Mouse (Mus musculus): ENCODE results near the gene Hba-x. TPM values are rescaled to one million over a fixed set of nuclear protein-coding genes. Genes with fewer than 3 reads are reported as not detected.
A peak's percentile ranks its signal among the peaks of the same experiment; 100 is the strongest.
"Not testable (repeated sequence)": the region's sequence is repeated elsewhere in the genome, so short reads cannot be mapped to it uniquely, and the experiment has no call there.

Gene Hba-x
- total RNA-seq, 4 experiments from 2014 or later = not detected

DNA sequence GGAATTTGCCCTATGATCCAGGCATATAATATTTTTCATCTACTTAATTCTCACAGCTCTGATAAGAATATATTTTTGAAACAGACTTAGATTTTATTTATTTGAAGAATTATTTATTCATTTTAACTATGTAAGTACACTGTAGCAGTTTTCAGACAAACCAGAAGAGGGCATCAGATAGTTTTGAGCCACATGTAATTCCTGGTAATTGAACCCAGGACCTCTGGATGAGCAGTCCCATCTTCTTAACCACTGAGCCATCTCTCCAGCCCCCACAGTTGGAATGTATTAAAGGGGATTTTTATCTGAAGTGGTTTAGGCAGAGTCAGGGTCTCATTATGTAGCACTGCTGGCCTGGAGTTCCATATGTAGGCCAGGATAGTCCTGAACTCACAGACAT lies 9.7 kb downstream of the Hba-x start:
- not testable (repeated sequence) for DNase-seq (ENCODE audit: low spot score)

DNA sequence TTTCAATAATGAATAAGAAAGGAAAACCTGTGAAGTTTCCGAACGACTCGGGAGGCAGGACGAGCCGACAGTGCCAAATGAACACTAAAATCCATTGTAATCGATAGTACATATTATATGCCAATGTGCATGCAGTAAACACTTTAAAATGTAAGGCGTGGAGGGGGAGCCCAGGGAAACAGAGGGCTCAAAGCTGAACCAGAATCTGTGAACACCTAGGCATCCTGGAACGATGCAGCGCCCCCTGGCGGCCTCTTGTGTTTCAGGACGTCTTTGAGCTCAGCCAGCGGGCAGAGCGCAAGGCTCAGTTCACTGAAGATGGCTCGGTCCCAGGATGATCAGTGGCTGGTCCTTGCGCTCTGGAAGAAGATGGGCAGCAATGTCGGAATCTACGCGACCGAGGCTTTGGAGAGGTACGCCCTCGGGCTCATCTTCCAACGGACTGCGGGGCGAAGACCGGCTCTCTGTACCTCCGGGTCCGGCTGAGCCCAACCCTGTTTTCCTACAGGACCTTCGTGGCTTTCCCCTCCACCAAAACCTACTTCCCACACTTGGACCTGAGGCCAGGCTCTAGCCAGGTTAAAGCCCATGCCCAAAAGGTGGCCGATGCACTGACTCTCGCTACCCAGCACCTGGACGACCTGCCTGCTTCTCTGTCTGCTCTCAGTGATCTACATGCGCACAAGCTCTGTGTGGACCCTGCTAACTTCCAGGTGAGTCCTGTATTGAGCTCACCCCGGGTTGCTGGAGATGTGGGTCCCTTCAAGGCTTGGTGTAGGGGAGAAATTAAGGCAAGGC lies 10.7 kb downstream of the Hba-x start, which contains the start of gene Hbq1b:
TSS of gene Hbq1b (plus strand) at position 271 of the 798 bp plus-strand sequence.
- DNase-seq (ENCODE audit: low spot score) = peak; percentile 67

DNA sequence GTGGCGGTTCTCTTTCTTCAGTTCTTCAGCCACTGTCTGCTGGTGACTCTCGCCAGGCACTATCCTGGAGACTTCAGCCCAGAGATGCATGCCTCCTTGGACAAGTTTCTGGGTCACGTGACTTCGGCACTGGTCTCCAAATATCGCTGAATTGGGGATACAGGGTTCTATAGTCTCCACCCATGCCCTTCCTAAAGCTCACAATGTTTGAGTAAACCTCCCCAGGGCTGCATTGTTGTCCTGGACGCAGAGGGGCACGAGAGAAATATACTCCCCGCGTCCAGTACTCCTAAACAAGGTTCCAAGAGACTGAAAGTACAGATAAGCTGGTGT lies 11.3 kb downstream of the Hba-x start:
- no peak for DNase-seq (ENCODE audit: low spot score)

DNA sequence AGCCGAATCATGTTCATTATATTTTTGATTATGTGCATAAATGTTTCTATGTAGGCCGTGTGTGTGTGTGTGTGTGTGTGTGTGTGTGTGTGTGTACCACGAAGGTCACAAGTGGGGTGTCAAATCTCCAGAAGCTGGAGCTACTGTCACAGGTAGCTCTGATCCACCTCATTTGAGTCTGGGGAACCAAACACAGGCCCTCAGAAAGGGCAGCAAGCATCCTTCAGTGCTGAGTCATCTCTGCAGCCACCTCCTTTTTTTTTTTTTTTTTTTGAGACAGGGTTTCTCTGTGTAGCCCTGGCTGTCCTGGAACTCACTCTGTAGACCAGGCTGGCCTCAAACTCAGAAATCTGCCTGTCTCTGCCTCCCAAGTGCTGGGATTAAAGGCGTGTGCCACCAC lies 16.6 kb downstream of the Hba-x start:
- not testable (repeated sequence) for DNase-seq (ENCODE audit: low spot score)

DNA sequence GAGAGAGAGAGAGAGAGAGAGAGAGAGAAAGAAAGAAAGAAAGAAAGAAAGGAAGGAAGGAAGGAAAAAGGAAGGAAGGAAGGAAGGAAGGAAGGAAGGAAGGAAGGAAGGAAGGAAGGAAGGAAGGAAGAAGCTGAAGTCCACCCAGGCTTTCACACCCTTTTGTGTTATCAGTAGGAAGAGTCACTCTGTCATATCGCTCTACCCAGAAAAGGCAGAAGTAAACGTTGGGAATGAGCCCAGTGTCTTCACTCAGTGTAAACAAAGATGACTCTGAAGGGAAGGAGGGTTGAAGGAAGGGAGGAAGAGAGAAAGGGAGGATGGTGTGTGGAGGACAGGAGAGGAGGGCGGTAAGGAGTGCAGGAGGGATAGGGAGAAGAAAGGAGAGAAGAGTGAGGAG lies 17.3 kb downstream of the Hba-x start:
- not testable (repeated sequence) for DNase-seq (ENCODE audit: low spot score)

DNA sequence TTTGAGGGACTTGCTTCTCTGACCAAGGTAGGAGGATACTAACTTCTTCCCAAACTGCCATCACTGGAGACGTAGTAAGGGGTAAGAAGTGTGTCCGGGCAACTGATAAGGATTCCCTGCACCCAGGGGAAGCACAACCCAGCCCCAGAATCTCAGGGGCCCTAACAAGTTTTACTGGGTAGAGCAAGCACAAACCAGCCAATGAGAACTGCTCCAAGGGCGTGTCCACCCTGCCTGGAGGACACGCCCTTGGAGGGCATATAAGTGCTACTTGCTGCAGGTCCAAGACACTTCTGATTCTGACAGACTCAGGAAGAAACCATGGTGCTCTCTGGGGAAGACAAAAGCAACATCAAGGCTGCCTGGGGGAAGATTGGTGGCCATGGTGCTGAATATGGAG lies 20.0 kb downstream of the Hba-x start, which contains the start of gene Hba-a2:
TSS of gene Hba-a2 (plus strand) at position 287 of the 400 bp plus-strand sequence.
- not testable (repeated sequence) for DNase-seq (ENCODE audit: low spot score)

DNA sequence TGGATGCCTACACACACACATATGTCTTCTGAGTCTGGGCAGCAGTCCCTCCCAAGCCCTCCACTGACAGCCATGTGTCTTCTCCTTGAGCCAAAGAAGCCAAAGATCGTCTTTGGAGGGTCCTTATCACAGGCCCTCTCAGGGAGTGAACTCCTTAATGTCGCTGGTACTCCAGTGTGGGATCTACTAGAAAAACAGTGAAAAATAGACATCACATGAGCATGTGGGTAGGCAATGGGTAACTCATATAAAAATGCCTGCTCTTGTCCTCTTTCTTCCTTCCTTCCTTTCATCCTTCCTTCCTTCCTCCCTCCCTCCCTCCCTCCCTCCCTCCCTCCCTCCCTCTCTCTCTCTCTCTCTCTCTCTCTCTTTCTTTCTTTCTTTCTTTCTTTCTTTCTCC lies 21.2 kb downstream of the Hba-x start:
- not testable (repeated sequence) for DNase-seq (ENCODE audit: low spot score)

DNA sequence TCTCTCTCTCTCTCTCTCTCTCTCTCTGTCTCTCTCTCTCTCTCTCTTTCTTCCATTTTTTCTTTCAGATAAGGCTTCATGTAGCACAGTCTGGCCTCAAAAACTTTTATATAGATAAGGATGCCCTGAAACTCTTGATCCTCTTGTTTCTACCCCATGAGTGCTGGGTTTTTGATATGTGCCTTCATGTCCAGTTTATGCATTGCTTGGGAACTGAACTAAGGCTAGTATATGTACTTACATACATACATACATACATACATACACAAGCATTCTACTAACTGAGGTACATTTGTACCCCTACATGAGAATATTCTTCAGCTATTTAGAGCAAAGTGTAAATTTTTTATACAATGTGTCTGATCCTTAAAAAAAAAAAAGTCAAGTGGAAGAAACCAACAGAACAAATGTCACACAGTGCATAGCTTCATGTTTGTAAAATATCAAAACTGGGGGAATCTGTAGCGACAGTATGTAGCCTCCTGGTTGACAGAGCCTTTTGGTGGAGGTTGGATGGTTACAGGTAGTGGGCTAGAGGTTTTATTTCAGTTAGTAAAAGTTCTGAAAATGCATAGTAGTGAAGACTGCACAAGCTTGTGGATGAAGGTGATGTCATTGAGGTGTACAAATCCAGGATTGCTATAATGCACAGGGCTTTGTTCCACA lies 21.8 kb downstream of the Hba-x start:
- no peak for DNase-seq (ENCODE audit: low spot score)

DNA sequence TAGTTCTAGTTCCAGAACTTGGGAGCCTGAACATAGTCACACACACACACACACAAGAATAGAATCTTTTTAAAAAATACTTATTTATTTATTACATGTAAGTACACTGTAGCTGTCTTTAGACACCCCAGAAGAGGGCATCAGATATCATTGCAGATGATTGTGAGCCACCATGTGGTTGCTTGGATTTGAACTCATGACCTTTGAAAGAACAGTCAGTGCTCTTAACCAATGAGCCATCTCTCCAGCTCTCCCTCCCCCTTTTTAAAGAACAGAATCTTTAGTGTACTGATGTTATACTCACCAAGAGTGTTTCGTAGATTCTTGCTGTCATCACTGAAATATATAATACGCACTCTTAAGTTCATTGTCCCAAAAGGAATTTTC lies 22.3 kb downstream of the Hba-x start:
- no peak for DNase-seq (ENCODE audit: low spot score)

DNA sequence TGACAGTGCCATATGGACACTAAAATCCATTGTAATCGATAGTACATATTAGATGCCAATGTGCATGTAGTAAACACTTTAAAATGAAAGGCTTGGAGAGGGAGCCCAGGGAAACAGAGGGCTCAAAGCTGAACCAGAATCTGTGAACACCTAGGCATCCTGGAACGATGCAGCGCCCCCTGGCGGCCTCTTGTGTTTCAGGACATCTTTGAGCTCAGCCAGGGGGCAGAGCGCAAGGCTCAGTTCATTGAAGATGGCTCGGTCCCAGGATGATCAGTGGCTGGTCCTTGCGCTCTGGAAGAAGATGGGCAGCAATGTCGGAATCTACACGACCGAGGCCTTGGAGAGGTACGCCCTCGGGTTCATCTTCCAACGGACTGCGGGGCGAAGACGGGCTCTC lies 23.7 kb downstream of the Hba-x start, which contains the start of gene Hbq1a:
TSS of gene Hbq1a (plus strand) at position 205 of the 400 bp plus-strand sequence.
- peak; percentile 37 for DNase-seq (ENCODE audit: low spot score)

DNA sequence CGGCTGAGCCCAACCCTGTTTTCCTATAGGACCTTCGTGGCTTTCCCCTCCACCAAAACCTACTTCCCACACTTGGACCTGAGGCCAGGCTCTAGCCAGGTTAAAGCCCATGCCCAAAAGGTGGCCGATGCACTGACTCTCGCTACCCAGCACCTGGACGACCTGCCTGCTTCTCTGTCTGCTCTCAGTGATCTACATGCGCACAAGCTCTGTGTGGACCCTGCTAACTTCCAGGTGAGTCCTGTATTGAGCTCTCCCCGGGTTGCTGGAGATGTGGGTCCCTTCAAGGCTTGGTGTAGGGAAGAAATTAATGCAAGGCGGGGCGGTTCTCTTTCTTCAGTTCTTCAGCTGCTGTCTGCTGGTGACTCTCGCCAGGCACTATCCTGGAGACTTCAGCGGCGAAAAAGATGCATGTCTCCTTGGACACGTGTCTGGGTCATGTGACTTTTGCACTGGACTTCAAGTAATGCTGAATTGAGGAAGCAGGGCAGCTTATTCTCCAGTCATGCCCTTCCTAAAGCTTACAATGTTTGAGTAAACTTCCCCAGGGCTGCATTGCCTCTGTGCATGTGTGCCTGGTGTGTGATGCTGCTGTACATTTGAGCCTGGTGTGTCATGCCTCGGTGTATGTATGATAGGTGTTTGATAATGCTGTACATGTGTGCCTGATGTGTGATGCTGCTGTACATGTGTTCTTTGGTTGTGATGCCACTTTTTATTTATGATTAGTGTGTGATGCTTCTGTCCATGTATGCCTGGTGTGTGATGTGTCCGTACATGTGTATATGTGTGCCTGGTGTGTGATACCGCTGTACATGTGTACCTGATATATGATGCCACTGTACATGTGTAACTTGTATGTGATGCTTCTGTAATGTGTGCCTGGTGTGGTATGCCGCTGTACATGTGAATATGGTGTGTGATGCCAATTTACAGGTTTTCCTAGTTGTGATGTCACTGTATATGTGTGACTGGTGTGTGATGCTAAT lies 24.4 kb downstream of the Hba-x start:
- DNase-seq (ENCODE audit: low spot score) = no peak

DNA sequence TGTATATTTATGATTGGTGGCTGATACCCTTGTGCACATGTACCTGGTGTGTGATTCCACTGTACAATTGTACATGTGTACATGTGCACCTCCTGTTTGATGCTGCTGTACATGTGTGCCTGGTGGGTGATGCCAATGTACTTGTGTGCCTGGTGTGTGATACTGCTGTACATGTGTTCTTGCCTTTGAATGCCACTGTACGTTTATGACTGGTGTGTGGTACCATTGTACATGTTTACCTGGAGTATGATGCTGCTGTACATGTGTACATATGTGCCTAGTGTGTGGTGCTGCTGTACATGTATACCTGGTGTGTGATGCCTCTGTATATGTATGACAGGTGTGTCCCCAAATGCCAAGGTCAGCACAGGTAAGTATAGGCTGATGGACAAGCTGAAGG lies 25.3 kb downstream of the Hba-x start:
- DNase-seq (ENCODE audit: low spot score) = no peak

DNA sequence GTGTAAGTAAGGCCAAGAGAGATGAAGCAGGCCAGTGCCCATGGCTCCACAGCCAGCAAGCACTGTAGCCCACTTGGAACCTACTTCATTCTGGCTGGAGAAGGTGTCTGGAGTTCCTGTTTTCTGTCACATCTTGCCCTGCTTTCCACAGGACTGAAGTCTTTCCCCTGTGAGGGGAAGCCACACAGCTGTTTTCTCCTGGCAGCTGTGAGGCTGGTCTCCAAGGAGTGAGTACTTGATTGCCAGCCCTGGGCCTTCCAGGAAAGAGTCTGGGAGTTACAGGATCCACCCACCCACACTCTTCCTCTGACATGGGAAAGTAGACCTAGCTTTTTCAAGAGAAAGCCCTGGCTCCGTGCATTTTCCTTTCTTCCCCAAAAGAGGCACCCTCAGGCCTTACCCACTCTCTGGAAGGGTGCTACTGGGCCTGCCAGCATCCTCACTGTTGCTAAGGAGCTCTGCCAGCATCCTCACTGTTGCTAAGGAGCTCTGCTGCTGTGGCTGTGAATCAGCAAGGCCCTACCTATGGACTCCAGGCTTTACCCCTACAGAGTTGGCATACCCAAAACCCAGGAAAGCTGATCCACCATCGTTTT lies 26.7 kb downstream of the Hba-x start:
- DNase-seq (ENCODE audit: low spot score) = no peak

DNA sequence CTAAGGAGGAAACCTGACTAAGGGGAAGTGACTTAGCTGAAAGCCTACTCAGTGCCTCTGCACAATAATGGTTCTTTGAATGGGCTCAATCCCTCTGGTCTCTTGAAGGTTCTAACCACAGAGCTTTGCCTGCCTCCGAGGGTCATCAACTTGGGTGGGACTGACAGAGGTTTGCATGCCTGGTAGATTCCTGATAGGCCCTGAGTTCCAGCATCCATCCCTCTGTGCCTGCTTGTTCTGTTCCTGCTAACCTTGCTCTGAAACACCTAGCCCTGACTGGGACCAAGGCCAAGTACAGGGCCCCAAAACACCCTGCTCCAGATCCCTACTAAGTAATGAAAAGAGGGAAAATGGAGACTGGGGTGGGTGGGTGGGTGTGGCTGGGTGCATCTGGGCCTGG lies 27.3 kb downstream of the Hba-x start:
- DNase-seq (ENCODE audit: low spot score) = no peak

DNA sequence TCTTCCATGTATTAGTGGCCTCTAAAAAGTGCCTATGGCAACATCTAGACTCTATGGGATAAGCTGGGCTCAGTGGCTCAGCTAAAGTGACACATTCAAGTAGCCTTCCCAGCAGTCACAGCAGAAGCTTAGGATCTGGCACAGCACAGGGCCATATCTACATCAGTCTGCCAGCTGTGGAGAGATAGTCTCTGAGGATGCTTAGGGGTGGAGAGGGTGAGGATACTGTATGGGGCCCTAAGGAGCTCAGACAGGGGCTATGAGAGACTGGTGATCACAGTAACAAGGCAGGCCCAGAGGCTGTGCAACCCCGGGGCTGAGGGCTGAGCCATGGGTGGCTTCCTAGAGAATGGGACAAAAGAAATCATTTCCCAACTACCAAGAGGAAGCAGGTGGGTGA lies 30.8 kb downstream of the Hba-x start:
- no peak for DNase-seq (ENCODE audit: low spot score)

DNA sequence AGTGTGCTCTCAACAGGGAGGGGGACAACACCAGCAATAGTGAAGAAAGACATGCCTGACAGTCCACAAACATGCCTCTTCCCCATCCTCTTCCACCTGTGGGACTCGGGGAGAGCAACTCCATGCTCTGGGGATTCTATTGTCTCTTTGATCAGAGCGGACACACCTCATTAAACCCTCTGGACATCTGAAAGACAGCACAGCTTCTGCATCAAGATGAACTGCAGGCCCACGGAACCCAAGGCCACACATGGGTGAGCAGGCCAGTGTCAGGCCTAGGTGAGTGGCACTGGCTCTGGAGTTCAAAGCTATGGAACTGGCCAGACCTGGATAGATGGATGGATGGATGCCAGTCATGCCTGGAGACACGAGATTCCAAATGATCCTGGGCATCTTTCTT lies 33.2 kb downstream of the Hba-x start:
- DNase-seq (ENCODE audit: low spot score) = no peak

DNA sequence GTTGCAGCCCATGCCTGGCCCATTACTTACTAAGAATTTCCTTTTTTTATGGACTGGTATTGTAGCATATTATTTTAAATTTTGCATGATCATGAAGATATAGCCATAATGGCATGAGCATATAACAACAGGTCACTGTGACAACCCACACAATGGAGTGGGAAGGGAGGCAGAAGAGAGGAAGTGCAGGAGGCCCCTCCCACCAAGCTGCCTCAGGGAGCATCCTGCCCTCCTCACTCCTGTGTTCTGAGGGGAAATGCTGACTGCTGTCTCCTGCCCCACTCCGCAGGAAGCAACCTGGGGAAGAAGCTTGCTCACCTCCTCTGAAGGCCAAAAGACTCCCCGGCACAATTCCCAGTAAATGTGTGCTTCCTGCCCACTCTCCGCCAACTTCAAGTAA lies 33.7 kb downstream of the Hba-x start:
- DNase-seq (ENCODE audit: low spot score) = no peak

DNA sequence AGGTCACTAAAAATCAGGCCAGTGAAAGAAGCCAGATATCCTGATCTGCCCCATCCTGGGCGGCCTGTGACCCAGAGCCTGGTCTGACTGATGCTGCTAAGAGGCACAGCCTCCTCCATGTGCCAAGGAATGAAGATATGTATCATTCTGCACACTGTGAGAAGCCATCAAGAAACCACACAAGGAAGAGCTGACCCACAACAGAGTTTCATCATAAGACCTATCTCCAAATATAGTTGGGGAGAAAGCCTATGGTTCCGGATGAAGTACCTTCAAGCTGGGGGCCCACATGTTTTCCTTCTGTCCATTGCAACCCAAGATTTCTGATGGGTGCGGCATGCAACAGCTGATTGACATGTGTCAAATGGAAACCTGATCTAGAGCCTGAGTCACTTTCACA lies 39.8 kb downstream of the Hba-x start:
- DNase-seq (ENCODE audit: low spot score) = no peak

DNA sequence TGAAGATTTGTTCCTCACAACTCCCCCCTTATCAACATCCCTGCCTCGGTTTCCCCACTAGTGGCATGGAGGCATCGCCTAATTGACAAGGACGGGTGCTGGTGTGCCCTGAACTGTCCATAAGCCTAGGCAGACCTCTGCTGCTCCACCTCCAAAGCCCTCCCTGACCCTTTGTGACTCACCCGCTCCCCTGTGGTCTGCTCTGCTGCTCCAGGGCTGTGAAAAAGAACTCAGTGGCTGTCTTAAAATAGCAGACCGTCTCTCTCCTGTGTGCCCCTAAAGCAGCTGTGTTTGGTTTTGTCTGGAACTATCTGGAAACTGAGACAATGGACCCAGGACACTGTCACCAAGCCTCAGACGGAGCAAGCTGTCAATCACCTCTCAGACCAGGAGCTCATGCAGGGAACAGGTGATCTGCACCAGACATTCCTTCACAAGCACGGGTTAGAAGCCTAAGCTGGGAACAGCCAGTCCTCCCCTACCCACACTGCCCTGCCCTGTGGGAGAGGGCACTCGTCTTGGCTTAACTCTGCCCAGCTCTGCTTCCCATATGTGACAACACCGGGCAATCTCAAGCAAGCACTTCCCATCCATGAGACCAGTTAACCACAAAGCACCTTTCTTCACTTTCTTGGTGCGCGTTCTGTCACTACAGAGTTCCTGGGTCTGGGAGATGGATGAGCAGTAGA lies 44.5 kb downstream of the Hba-x start:
- no peak for DNase-seq (ENCODE audit: low spot score)

DNA sequence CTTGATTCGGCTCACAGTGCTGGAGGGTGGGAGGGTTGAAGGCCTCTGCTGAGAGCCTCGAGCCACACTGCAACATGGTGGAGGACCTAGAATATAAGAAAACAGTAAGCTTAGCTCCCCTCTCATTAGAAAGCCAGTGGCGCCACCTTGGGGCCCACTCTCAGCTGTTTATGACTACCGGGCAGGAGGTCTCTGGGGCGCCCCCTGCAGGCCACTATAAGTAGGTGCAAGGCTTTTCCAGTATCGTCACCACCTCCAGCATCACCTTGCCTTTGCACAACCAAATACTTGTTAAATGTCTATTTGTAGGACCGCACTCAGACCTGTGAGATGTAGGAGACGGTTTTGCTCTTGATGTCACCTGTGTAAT lies 45.0 kb downstream of the Hba-x start:
- DNase-seq (ENCODE audit: low spot score) = peak; percentile 34

DNA sequence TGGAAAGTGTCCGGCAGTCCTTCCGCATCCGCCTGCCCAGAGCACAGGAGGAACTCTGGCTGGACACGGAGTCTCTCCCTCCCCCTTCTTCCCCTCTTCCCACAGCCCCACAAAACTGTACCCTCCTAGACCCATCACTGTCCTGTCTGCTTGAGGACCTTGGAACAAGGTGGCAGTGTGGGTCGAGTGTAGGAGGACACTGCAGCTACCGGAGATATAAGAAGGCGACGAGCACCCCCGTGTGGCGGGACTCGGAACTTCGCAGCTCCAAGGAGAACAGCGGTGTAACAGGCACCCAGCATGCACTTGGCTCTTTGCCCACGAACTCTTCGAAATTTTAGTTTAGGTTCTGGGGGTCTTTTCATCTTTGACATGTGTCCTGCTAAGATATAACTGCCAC lies 48.4 kb downstream of the Hba-x start:
- peak; percentile 85 for DNase-seq (ENCODE audit: low spot score)
